Mouse (Mus musculus) MEL-GATA-1-ER (cell line): ENCODE results near the gene P4ha1.
"Not testable (repeated sequence)": the region's sequence is repeated elsewhere in the genome, so short reads cannot be mapped to it uniquely, and the experiment has no call there.

ENCODE experiments used
- DNase-seq: peaks from one replicate; pipeline ENCODE4 v3.0.0-alpha.2; 2012; ENCODE audit warnings: low read depth; ENCODE audit errors: extremely low read depth

P4ha1 gene

GRCm38 (mm10) chr10:59368729-59369128 lies 45.6 kb downstream of the P4ha1 start:
- DNase-seq, result no peak

- DNase-seq, result no peak
Measured at GRCm38 (mm10) chr10:59369426-59369825, 46.3 kb downstream of the P4ha1 start.

- DNase-seq, result no peak
Measured at GRCm38 (mm10) chr10:59377906-59378305, 54.8 kb downstream of the P4ha1 start.

GRCm38 (mm10) chr10:59378728-59379127 lies 55.6 kb downstream of the P4ha1 start:
- DNase-seq, result no peak

- DNase-seq, result peak; percentile 48
Measured at GRCm38 (mm10) chr10:59379927-59380326, 56.8 kb downstream of the P4ha1 start.

- no peak for DNase-seq
Measured at GRCm38 (mm10) chr10:59380411-59380821, 57.3 kb downstream of the P4ha1 start.

GRCm38 (mm10) chr10:59381563-59381962 lies 58.5 kb downstream of the P4ha1 start:
- not testable (repeated sequence) for DNase-seq

GRCm38 (mm10) chr10:59386951-59387350 lies 63.9 kb downstream of the P4ha1 start:
- DNase-seq, result no peak

- DNase-seq, result no peak
Measured at GRCm38 (mm10) chr10:59389652-59390051, 66.6 kb downstream of the P4ha1 start.

- no peak for DNase-seq
Measured at GRCm38 (mm10) chr10:59391907-59392306, 68.8 kb downstream of the P4ha1 start.

- not testable (repeated sequence) for DNase-seq
Measured at GRCm38 (mm10) chr10:59395461-59395860, 72.4 kb downstream of the P4ha1 start, which contains the start of gene Gm10273. Gene Gm10273, plus strand, starts transcription at chr10:59395632.

- no peak for DNase-seq
Measured at GRCm38 (mm10) chr10:59402899-59403792, 80.0 kb downstream of the P4ha1 start, which contains the start of gene Pla2g12b. Gene Pla2g12b, plus strand, starts transcription at chr10:59403660.

- DNase-seq, result no peak
Measured at GRCm38 (mm10) chr10:59403793-59404149, 80.7 kb downstream of the P4ha1 start.

GRCm38 (mm10) chr10:59408499-59408898 lies 85.4 kb downstream of the P4ha1 start:
- no peak for DNase-seq

- no peak for DNase-seq
Measured at GRCm38 (mm10) chr10:59410264-59410663, 87.2 kb downstream of the P4ha1 start.

GRCm38 (mm10) chr10:59413711-59414110 lies 90.6 kb downstream of the P4ha1 start:
- no peak for DNase-seq

GRCm38 (mm10) chr10:59416623-59417022 lies 93.5 kb downstream of the P4ha1 start:
- DNase-seq, result no peak

- DNase-seq, result no peak
Measured at GRCm38 (mm10) chr10:59419516-59419915, 96.4 kb downstream of the P4ha1 start.
